Mouse (Mus musculus) hindbrain, embryonic 16.5 days (tissue): ENCODE results near the gene Nlrp4f. TPM values are rescaled to one million over a fixed set of nuclear protein-coding genes. Genes with fewer than 3 reads are reported as not detected.

ENCODE experiments used
- ATAC-seq: fragments of 200-750 bp; cut with Nextera tagmentation; 2 replicates; pipeline ENCODE4 v1.8.0; 2017; ENCODE audit warnings: moderate TSS enrichment, moderate library complexity
- H3K27ac ChIP-seq: fragments of 300-500 bp; sonication (generic); 2 replicates; pipeline ENCODE4 v1.5.1; 2014; ENCODE audit warnings: low read depth, mild to moderate bottlenecking, control low read depth, low read length, moderate library complexity
- H3K27me3 ChIP-seq: fragments of 300-500 bp; sonication (generic); replicated peaks from 2 replicates; pipeline ENCODE4 v1.6.1; 2014; ENCODE audit warnings: low read length; ENCODE audit not compliant: control insufficient read depth, insufficient read depth
- H3K36me3 ChIP-seq: fragments of 300-500 bp; sonication (generic); 2 replicates; pipeline ENCODE4 v1.6.1; 2014; ENCODE audit warnings: mild to moderate bottlenecking, low read length, moderate library complexity, mixed read lengths; ENCODE audit not compliant: control insufficient read depth, insufficient read depth
- H3K4me1 ChIP-seq: fragments of 300-500 bp; sonication (generic); 2 replicates; pipeline ENCODE4 v1.6.1; 2014; ENCODE audit warnings: low read depth, low read length; ENCODE audit not compliant: control insufficient read depth, insufficient read depth
- H3K4me2 ChIP-seq: fragments of 300-500 bp; sonication (generic); 2 replicates; pipeline ENCODE4 v1.6.1; 2014; ENCODE audit warnings: mild to moderate bottlenecking, low read length, control low read depth, moderate library complexity
- H3K4me3 ChIP-seq: fragments of 300-500 bp; sonication (generic); 2 replicates; pipeline ENCODE4 v1.5.1; 2014; ENCODE audit warnings: mild to moderate bottlenecking, low read length, control low read depth, moderate library complexity
- H3K9ac ChIP-seq: fragments of 300-500 bp; sonication (generic); 2 replicates; pipeline ENCODE4 v1.6.1; 2014; ENCODE audit warnings: low read depth, mild to moderate bottlenecking, control low read depth, low read length, moderate library complexity
- H3K9me3 ChIP-seq: fragments of 300-500 bp; sonication (generic); 2 replicates; pipeline ENCODE4 v1.6.1; 2014; ENCODE audit warnings: mild to moderate bottlenecking, low read length, moderate library complexity; ENCODE audit not compliant: control insufficient read depth
- WGBS: fragments of 180-500 bp; shearing (Covaris S2); extraction: QIAGEN DNeasy Blood & Tissue Kit; methylation state at CpG from one replicate; pipeline ENCODE4 v1.1.7; 2014; 5-methylcytosine and 5-hydroxymethylcytosine counted together
- polyA plus RNA-seq: library from polyadenylated mRNA; unstranded; fragments of >200 nt; fragmentation: Nextera tagmentation; extraction: Ambion mirVana; gene quantifications from 2 replicates; pipeline ENCODE4 v1.2.1, GENCODE M21; 2015

Nlrp4f gene
- polyA plus RNA-seq = not detected in 2 replicates

GRCm38 (mm10) chr13:65205877-65206276 lies at the start of gene Nlrp4f:
Gene Nlrp4f, minus strand, starts transcription at chr13:65205977.
- H3K9me3 ChIP-seq = 0 out of 2 replicates have a peak, but pooled peaks cover 2% of the 10 kb centered on the region
- no peak for ATAC-seq
- no peak within 1 kb of the TSS for H3K27ac ChIP-seq
- H3K27me3 ChIP-seq = no peaks in the 10 kb centered on the region
- no peak within 1 kb of the TSS for H3K9ac ChIP-seq
- WGBS = 88% methylated on average over 10 of the region's 10 CpGs
- no peaks in the 10 kb centered on the region for H3K4me1 ChIP-seq
- no peak within 1 kb of the TSS for H3K4me2 ChIP-seq
- H3K4me3 ChIP-seq = no peak within 1 kb of the TSS
- no peaks in the 10 kb centered on the region for H3K36me3 ChIP-seq

GRCm38 (mm10) chr13:65243273-65243672 lies 37.5 kb upstream of the Nlrp4f start:
- Histone ChIP-seq H3K36me3 (no peaks in the 10 kb centered on the region), H3K27me3 (no peaks in the 10 kb centered on the region), H3K4me2 (no peak overlapping the region), H3K9me3 (peaks cover 12% of the 10 kb centered on the region), H3K27ac (no peak overlapping the region), H3K4me3 (no peak overlapping the region), H3K9ac (no peak overlapping the region), H3K4me1 (peaks cover 9% of the 10 kb centered on the region)
- no peak for ATAC-seq
- WGBS = 94% methylated on average over 4 of the region's 4 CpGs

- Histone ChIP-seq H3K9ac (peak overlapping the region; percentile 78; the same call in 1 of the 2 replicates), H3K9me3 (peaks cover 9% of the 10 kb centered on the region; the same call in 1 of the 2 replicates), H3K27me3 (no peaks in the 10 kb centered on the region), H3K27ac (no peak overlapping the region), H3K4me2 (peak overlapping the region; percentile 100), H3K4me1 (peaks cover 9% of the 10 kb centered on the region), H3K36me3 (no peaks in the 10 kb centered on the region), H3K4me3 (peak overlapping the region; percentile 71)
- ATAC-seq = no peak
- 39% methylated on average over 27 of the region's 27 CpGs for WGBS
These were observed 36.6 kb upstream of the Nlrp4f start for GRCm38 (mm10) chr13:65242319-65242787.

- 3% methylated on average over 37 of the region's 51 CpGs for WGBS
These were observed 36.0 kb upstream of the Nlrp4f start for GRCm38 (mm10) chr13:65241627-65242318.

GRCm38 (mm10) chr13:65241099-65241626 lies 35.4 kb upstream of the Nlrp4f start:
- peak; percentile 90 for ATAC-seq
- peak overlapping the region; percentile 95 for H3K27ac ChIP-seq
- H3K4me1 ChIP-seq = peaks cover 9% of the 10 kb centered on the region
- peaks cover 10% of the 10 kb centered on the region; the same call in 1 of the 2 replicates for H3K9me3 ChIP-seq
- H3K27me3 ChIP-seq = no peaks in the 10 kb centered on the region
- peak overlapping the region; percentile 78 for H3K9ac ChIP-seq
- peak overlapping the region; percentile 71 for H3K4me3 ChIP-seq
- under 1% methylated on average over 45 of the region's 45 CpGs for WGBS
- peak overlapping the region; percentile 100 for H3K4me2 ChIP-seq
- no peaks in the 10 kb centered on the region for H3K36me3 ChIP-seq

More at GRCm38 (mm10) chr13:65241627-65242318, 36.0 kb upstream of the Nlrp4f start:
- peak overlapping the region; percentile 95 for H3K27ac ChIP-seq
- H3K9ac ChIP-seq = peak overlapping the region; percentile 78
- H3K4me3 ChIP-seq = peak overlapping the region; percentile 71
- H3K27me3 ChIP-seq = no peaks in the 10 kb centered on the region
- no peak for ATAC-seq
- peak overlapping the region; percentile 100 for H3K4me2 ChIP-seq
- H3K9me3 ChIP-seq = peaks cover 11% of the 10 kb centered on the region; the same call in 1 of the 2 replicates
- no peaks in the 10 kb centered on the region for H3K36me3 ChIP-seq
- peaks cover 9% of the 10 kb centered on the region for H3K4me1 ChIP-seq

- ATAC-seq = peak; percentile 98
- Histone ChIP-seq H3K4me1 (peaks cover 9% of the 10 kb centered on the region), H3K9me3 (peaks cover 7% of the 10 kb centered on the region; the same call in 1 of the 2 replicates), H3K27ac (peak overlapping the region; percentile 95), H3K4me2 (peak overlapping the region; percentile 100), H3K36me3 (no peaks in the 10 kb centered on the region), H3K27me3 (no peaks in the 10 kb centered on the region), H3K4me3 (peak overlapping the region; percentile 71), H3K9ac (peak overlapping the region; percentile 78)
- 1% methylated on average over 28 of the region's 28 CpGs for WGBS
These were observed 34.8 kb upstream of the Nlrp4f start for GRCm38 (mm10) chr13:65240509-65241098.

GRCm38 (mm10) chr13:65237211-65237610 lies 31.4 kb upstream of the Nlrp4f start:
- no peak overlapping the region for H3K27ac ChIP-seq
- no peak for ATAC-seq
- H3K36me3 ChIP-seq = no peaks in the 10 kb centered on the region
- H3K9me3 ChIP-seq = 0 out of 2 replicates have a peak, but pooled peaks cover 3% of the 10 kb centered on the region
- H3K4me3 ChIP-seq = no peak overlapping the region
- H3K4me2 ChIP-seq = no peak overlapping the region
- H3K4me1 ChIP-seq = peaks cover 5% of the 10 kb centered on the region
- H3K27me3 ChIP-seq = no peaks in the 10 kb centered on the region
- no peak overlapping the region for H3K9ac ChIP-seq
- WGBS = 75% methylated on average over 9 of the region's 9 CpGs

- Histone ChIP-seq H3K9me3 (peaks cover 2% of the 10 kb centered on the region; the same call in 1 of the 2 replicates), H3K4me1 (no peaks in the 10 kb centered on the region), H3K27me3 (no peaks in the 10 kb centered on the region), H3K4me2 (no peak overlapping the region), H3K27ac (no peak overlapping the region), H3K36me3 (no peaks in the 10 kb centered on the region), H3K9ac (no peak overlapping the region), H3K4me3 (no peak overlapping the region)
- no peak for ATAC-seq
- 88% methylated on average over 2 of the region's 2 CpGs for WGBS
These were observed 20.9 kb upstream of the Nlrp4f start for GRCm38 (mm10) chr13:65226657-65227056.

- no peak overlapping the region for H3K4me2 ChIP-seq
- H3K9ac ChIP-seq = no peak overlapping the region
- H3K4me3 ChIP-seq = no peak overlapping the region
- 69% methylated on average over 6 of the region's 6 CpGs for WGBS
- ATAC-seq = no peak
- no peaks in the 10 kb centered on the region for H3K4me1 ChIP-seq
- no peaks in the 10 kb centered on the region for H3K27me3 ChIP-seq
- peaks cover 2% of the 10 kb centered on the region; the same call in 1 of the 2 replicates for H3K9me3 ChIP-seq
- H3K36me3 ChIP-seq = no peaks in the 10 kb centered on the region
- H3K27ac ChIP-seq = no peak overlapping the region
These were observed 20.2 kb upstream of the Nlrp4f start for GRCm38 (mm10) chr13:65225945-65226344.
